ENCODE assay signal across 24 mouse cellular contexts in the genomic region with DNA sequence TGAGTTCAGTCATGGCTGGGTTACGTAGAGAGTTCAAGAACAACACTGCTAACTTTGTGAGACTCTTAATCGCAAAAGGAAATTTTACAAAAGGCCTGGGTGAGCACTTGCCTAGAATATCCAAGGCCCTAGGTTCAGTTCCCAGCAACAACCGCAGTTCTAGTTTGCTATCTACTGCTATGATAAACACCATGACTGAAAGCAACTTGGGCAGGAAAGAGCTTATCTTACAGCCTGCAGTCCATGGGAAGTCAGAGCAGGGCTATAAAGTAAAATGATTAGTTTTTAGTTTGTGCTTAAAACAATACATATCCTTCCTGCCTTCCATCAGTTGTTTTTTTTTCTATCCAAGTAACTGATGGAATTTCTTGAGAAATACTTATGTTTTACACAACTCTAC. TPM values are rescaled to one million over a fixed set of nuclear protein-coding genes. Genes with fewer than 3 reads are reported as not detected.
"Had no signal": no experiment of that assay in that cellular context is flagged by ENCODE, and none has a peak within 500 bp of the region (broad histone marks: within the 10 kb centered on the region; RNA-seq: fewer than 3 reads in every experiment).

No protein-coding gene starts in this region.

- H3K9ac ChIP-seq: heart, embryonic 12.5 days; hindbrain, embryonic 13.5 days; hindbrain, embryonic 15.5 days; kidney, embryonic 15.5 days; limb, embryonic 12.5 days; liver, embryonic 12.5 days; liver, embryonic 15.5 days had no signal

- DNase-seq: gastrocnemius, postnatal 14 days; gastrocnemius, postnatal 36 days; heart, adult 11 months; heart, adult 2 months; heart, postnatal 10 days; heart, postnatal 4 days; kidney, adult 11 months; kidney, adult 2 months; kidney, adult 9 months; kidney, postnatal 14 days; kidney, postnatal 36 days had no signal

- H3K4me3 ChIP-seq: heart, adult 2 months; heart, embryonic 12.5 days; hindbrain, embryonic 13.5 days; hindbrain, embryonic 15.5 days; kidney, embryonic 15.5 days; left cerebral cortex, adult 2 months; limb, embryonic 10.5 days; limb, embryonic 12.5 days; liver, embryonic 12.5 days; liver, embryonic 15.5 days had no signal

- ATAC-seq: hindbrain, postnatal 0 days; intestine, embryonic 16.5 days; liver, embryonic 12.5 days had no signal

- H3K27ac ChIP-seq: heart, adult 2 months; hindbrain, embryonic 13.5 days; hindbrain, embryonic 15.5 days; hindbrain, postnatal 0 days; kidney, embryonic 15.5 days; kidney, postnatal 0 days; left cerebral cortex, adult 2 months; limb, embryonic 10.5 days; limb, embryonic 12.5 days; liver, embryonic 12.5 days; liver, embryonic 15.5 days had no signal

- H3K4me2 ChIP-seq: heart, embryonic 12.5 days; hindbrain, embryonic 13.5 days; hindbrain, embryonic 15.5 days; kidney, embryonic 15.5 days; limb, embryonic 12.5 days; liver, embryonic 12.5 days; liver, embryonic 15.5 days had no signal

- H3K36me3 ChIP-seq: heart, embryonic 12.5 days; hindbrain, embryonic 15.5 days; kidney, embryonic 15.5 days; limb, embryonic 10.5 days; limb, embryonic 12.5 days; liver, embryonic 12.5 days; liver, embryonic 15.5 days had no signal

- H3K27me3 ChIP-seq: hindbrain, embryonic 13.5 days; hindbrain, embryonic 15.5 days had no signal

- H3K9me3 ChIP-seq: heart, embryonic 12.5 days; hindbrain, embryonic 13.5 days; hindbrain, embryonic 15.5 days; kidney, embryonic 15.5 days; limb, embryonic 10.5 days; limb, embryonic 12.5 days; liver, embryonic 12.5 days; liver, embryonic 15.5 days had no signal

RNA-seq across cellular contexts. Expression of gene Fam131b, which starts 2.1 kb away (rescaled TPM):
- total RNA-seq: liver, adult 2 months had no signal
- polyA plus RNA-seq: kidney, postnatal 0 days; liver, adult 2 months; liver, embryonic 12.5 days; liver, embryonic 15.5 days had no signal

RNA-seq across cellular contexts. Expression of gene Clcn1, which starts 40.0 kb away (rescaled TPM):
- polyA plus RNA-seq: liver, embryonic 12.5 days had no signal
